In the genomic region with DNA sequence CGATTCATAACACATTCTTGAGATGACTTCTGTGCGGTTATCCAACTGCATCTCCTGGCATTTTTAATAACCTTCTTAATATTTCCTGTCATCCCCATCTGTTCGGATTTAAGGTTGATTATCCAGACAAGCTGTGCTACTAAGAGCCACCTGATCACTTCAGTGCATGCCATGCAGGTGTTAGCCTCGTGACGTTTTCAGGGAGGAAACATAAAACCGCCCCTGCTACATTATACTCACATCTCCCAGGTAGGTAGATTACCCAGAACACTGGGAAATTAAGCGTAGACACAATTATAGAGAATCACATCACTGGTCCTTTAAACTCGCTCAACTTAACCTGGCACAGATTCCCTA, we compare ENCODE assay signal across 10 mouse cellular contexts. TPM values are rescaled to one million over a fixed set of nuclear protein-coding genes. Genes with fewer than 3 reads are reported as not detected.
A peak's percentile ranks its signal among the peaks of the same experiment; 100 is the strongest.
DNase-seq lines count a peak whose midpoint lies in the region; ATAC-seq lines count a peak whose summit lies in the region.
"Had no signal": no experiment of that assay in that cellular context is flagged by ENCODE, and none has a peak within 500 bp of the region (broad histone marks: within the 10 kb centered on the region; RNA-seq: fewer than 3 reads in every experiment).

No protein-coding gene starts in this region.

- no peak for ATAC-seq in kidney, embryonic 16.5 days (ENCODE audit: low FRiP score, low TSS enrichment)
- peak; percentile 75 for ATAC-seq in forebrain, embryonic 13.5 days
- peak; percentile 80; the same call in 1 of the 2 replicates for ATAC-seq in neural tube, embryonic 15.5 days (ENCODE audit: low FRiP score)
- ATAC-seq in liver, embryonic 11.5 days (replicated peaks; ENCODE audit: low FRiP score): no peak
- ATAC-seq: liver, postnatal 0 days had no signal

- no peak for DNase-seq in kidney, postnatal 14 days
- no peak for DNase-seq in limb, embryonic 10.5 days (ENCODE audit: low spot score)
- DNase-seq in right cerebral cortex, postnatal 25 days: no peak
- DNase-seq in ovary, postnatal 14 days (ENCODE audit: low spot score): no peak
- no peak for DNase-seq in liver, embryonic 11.5 days (ENCODE audit: low spot score)
- DNase-seq: kidney, postnatal 25 days; liver, postnatal 0 days had no signal

- H3K9ac ChIP-seq in kidney, embryonic 16.5 days (replicated peaks; ENCODE audit: low read length): no peak overlapping the region
- peak overlapping the region; percentile 76 for H3K9ac ChIP-seq in forebrain, embryonic 13.5 days
- H3K9ac ChIP-seq in neural tube, embryonic 15.5 days (replicated peaks): peak overlapping the region; percentile 71
- H3K9ac ChIP-seq in liver, embryonic 11.5 days (ENCODE audit: low read depth, low read length): no peak overlapping the region
- H3K9ac ChIP-seq: liver, postnatal 0 days had no signal

- no peaks in the 10 kb centered on the region for H3K36me3 ChIP-seq in kidney, embryonic 16.5 days (ENCODE audit: insufficient read depth, low read length)
- H3K36me3 ChIP-seq in forebrain, embryonic 13.5 days (ENCODE audit: poor library complexity, severe bottlenecking): no peaks in the 10 kb centered on the region
- no peaks in the 10 kb centered on the region for H3K36me3 ChIP-seq in limb, embryonic 10.5 days
- no peaks in the 10 kb centered on the region for H3K36me3 ChIP-seq in neural tube, embryonic 15.5 days
- H3K36me3 ChIP-seq in liver, embryonic 11.5 days (ENCODE audit: control insufficient read depth, insufficient read depth, low read length): no peaks in the 10 kb centered on the region

- 45% methylated on average over 8 of the region's 8 CpGs for WGBS in kidney, embryonic 16.5 days
- WGBS in forebrain, embryonic 13.5 days: 33% methylated on average over 8 of the region's 8 CpGs
- WGBS in limb, embryonic 10.5 days: 69% methylated on average over 8 of the region's 8 CpGs
- WGBS in neural tube, embryonic 15.5 days: 26% methylated on average over 8 of the region's 8 CpGs
- 68% methylated on average over 8 of the region's 8 CpGs for WGBS in liver, embryonic 11.5 days

- H3K4me2 ChIP-seq in kidney, embryonic 16.5 days (replicated peaks; ENCODE audit: low read depth, low read length): peak overlapping the region; percentile 48
- H3K4me2 ChIP-seq in forebrain, embryonic 13.5 days: peak overlapping the region; percentile 54
- H3K4me2 ChIP-seq in neural tube, embryonic 15.5 days: peak overlapping the region; percentile 59
- no peak overlapping the region for H3K4me2 ChIP-seq in liver, embryonic 11.5 days

- no peak overlapping the region for H3K27ac ChIP-seq in kidney, embryonic 16.5 days (ENCODE audit: low read length)
- H3K27ac ChIP-seq in forebrain, embryonic 13.5 days: peak overlapping the region; percentile 87
- no peak overlapping the region for H3K27ac ChIP-seq in limb, embryonic 10.5 days
- peak overlapping the region; percentile 96 for H3K27ac ChIP-seq in neural tube, embryonic 15.5 days (replicated peaks)
- H3K27ac ChIP-seq in liver, embryonic 11.5 days (ENCODE audit: low read depth, low read length): no peak overlapping the region

- peaks cover 3% of the 10 kb centered on the region; the same call in 1 of the 2 replicates for H3K4me1 ChIP-seq in kidney, embryonic 16.5 days (ENCODE audit: insufficient read depth, low read length)
- H3K4me1 ChIP-seq in forebrain, embryonic 13.5 days: peaks cover 31% of the 10 kb centered on the region
- 0 out of 2 replicates have a peak, but pooled peaks cover 7% of the 10 kb centered on the region for H3K4me1 ChIP-seq in limb, embryonic 10.5 days
- H3K4me1 ChIP-seq in neural tube, embryonic 15.5 days: peaks cover 14% of the 10 kb centered on the region
- H3K4me1 ChIP-seq in liver, embryonic 11.5 days (replicated peaks; ENCODE audit: control insufficient read depth, insufficient read depth, low read length): no peaks in the 10 kb centered on the region

- H3K9me3 ChIP-seq in kidney, embryonic 16.5 days (ENCODE audit: low read length): no peaks in the 10 kb centered on the region
- H3K9me3 ChIP-seq in forebrain, embryonic 13.5 days (replicated peaks): no peaks in the 10 kb centered on the region
- no peaks in the 10 kb centered on the region for H3K9me3 ChIP-seq in limb, embryonic 10.5 days (replicated peaks)
- H3K9me3 ChIP-seq in neural tube, embryonic 15.5 days (replicated peaks): no peaks in the 10 kb centered on the region
- H3K9me3 ChIP-seq in liver, embryonic 11.5 days (ENCODE audit: control insufficient read depth, low read length): no peaks in the 10 kb centered on the region

- H3K4me3 ChIP-seq in kidney, embryonic 16.5 days (ENCODE audit: low read length): no peak overlapping the region
- H3K4me3 ChIP-seq in forebrain, embryonic 13.5 days: peak overlapping the region; percentile 47
- H3K4me3 ChIP-seq in limb, embryonic 10.5 days: peak overlapping the region; percentile 24; the same call in 1 of the 2 replicates
- H3K4me3 ChIP-seq in neural tube, embryonic 15.5 days (replicated peaks): peak overlapping the region; percentile 57
- H3K4me3 ChIP-seq in liver, embryonic 11.5 days (ENCODE audit: low read depth, low read length): no peak overlapping the region

- H3K27me3 ChIP-seq in kidney, embryonic 16.5 days (ENCODE audit: insufficient read depth, low read length): no peaks in the 10 kb centered on the region
- 0 out of 2 replicates have a peak, but pooled peaks cover 2% of the 10 kb centered on the region for H3K27me3 ChIP-seq in forebrain, embryonic 13.5 days
- H3K27me3 ChIP-seq in limb, embryonic 10.5 days (ENCODE audit: low read depth, poor library complexity, severe bottlenecking): no peaks in the 10 kb centered on the region
- H3K27me3 ChIP-seq in neural tube, embryonic 15.5 days (replicated peaks): no peaks in the 10 kb centered on the region
- H3K27me3 ChIP-seq in liver, embryonic 11.5 days (replicated peaks; ENCODE audit: control insufficient read depth, insufficient read depth, low read length): no peaks in the 10 kb centered on the region

RNA-seq across cellular contexts. Expression of gene Sorbs2, which starts 0.3 kb away (rescaled TPM):
- 35.5 and 42.5 TPM in 2 replicates for polyA plus RNA-seq in kidney, embryonic 16.5 days (2015; fragmentation: Nextera tagmentation; extraction: Ambion mirVana)
- polyA plus RNA-seq in forebrain, embryonic 13.5 days (2015; fragmentation: Nextera tagmentation; extraction: Ambion mirVana): 101 and 107 TPM in 2 replicates
- polyA plus RNA-seq in limb, embryonic 10.5 days (2016; fragmentation: Nextera tagmentation; extraction: Ambion mirVana): 9.5 and 16.7 TPM in 2 replicates
- 43.4 and 48.8 TPM in 2 replicates for polyA plus RNA-seq in neural tube, embryonic 15.5 days (2015; fragmentation: Nextera tagmentation; extraction: Ambion mirVana)
- 5.7 and 6.5 TPM in 2 replicates for polyA plus RNA-seq in liver, embryonic 11.5 days (2014; fragmentation: Nextera tagmentation; extraction: Ambion mirVana)

Comparison
In these comparisons a context has a peak if more than half of its experiments do, and no peak if none do; other contexts are left out.
1. ATAC-seq: peak in forebrain, embryonic 13.5 days (single experiment) and neural tube, embryonic 15.5 days (single experiment); none in kidney, embryonic 16.5 days (single experiment) and liver, embryonic 11.5 days (single experiment).
2. H3K27ac ChIP-seq: peak in forebrain, embryonic 13.5 days (single experiment) and neural tube, embryonic 15.5 days (single experiment); none in kidney, embryonic 16.5 days (single experiment), limb, embryonic 10.5 days (single experiment) and liver, embryonic 11.5 days (single experiment).
3. H3K4me3 ChIP-seq: peak in forebrain, embryonic 13.5 days (single experiment), limb, embryonic 10.5 days (single experiment) and neural tube, embryonic 15.5 days (single experiment); none in kidney, embryonic 16.5 days (single experiment) and liver, embryonic 11.5 days (single experiment).
4. H3K9ac ChIP-seq: peak in forebrain, embryonic 13.5 days (single experiment) and neural tube, embryonic 15.5 days (single experiment); none in kidney, embryonic 16.5 days (single experiment) and liver, embryonic 11.5 days (single experiment).